Mouse (Mus musculus) kidney, adult 2 months (tissue): ENCODE measurements around the gene Mrpl19.

Source experiments
- CTCF ChIP-seq: fragments of 200-500 bp; conservative IDR thresholded peaks from 2 replicates; pipeline ENCODE4 v1.5.1; 2011; ENCODE audit warnings: low read depth, mild to moderate bottlenecking, control low read depth, low read length, moderate library complexity, mixed read lengths; ENCODE audit not compliant: insufficient read depth, insufficient read length
- POLR2A ChIP-seq: fragments of 200-500 bp; IDR thresholded peaks from one replicate; pipeline ENCODE4 v1.6.1; 2011; ENCODE audit warnings: low read depth, low read length, control low read depth

DNA sequence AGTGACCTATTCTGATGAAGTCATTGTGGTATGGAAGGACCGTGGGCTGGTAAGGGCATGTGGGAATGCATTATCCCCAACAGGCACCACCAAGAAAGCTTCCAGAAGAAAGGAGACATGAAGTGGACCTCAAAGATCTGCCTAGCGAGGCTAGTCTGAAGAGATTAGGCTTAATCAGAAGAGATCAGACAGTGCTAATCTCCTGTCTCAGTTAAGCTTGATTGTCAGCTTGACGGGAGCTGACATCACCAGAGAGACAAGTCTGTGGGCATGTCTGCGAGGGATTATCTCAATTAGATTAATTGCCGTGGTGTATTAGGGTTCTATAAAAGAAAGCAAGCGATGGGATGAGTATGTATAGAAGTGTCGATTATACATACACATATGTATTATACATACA is 5.4 kb upstream of the Mrpl19 start:
- no peak for TF ChIP-seq POLR2A
- no peak for TF ChIP-seq CTCF
